ENCODE assay signal across 22 mouse cellular contexts in genomic region chr7:49273907-49274656, GRCm38 (mm10).
DNase-seq lines count a peak whose midpoint lies in the region; ATAC-seq and TF ChIP-seq lines count a peak whose summit lies in the region.
"Had no signal": no experiment of that assay in that cellular context is flagged by ENCODE, and none has a peak within 500 bp of the region (broad histone marks: within the 10 kb centered on the region; RNA-seq: fewer than 3 reads in every experiment).

No protein-coding gene starts in this region.

- H3K27me3 ChIP-seq in forebrain, embryonic 15.5 days: no peaks in the 10 kb centered on the region
- no peaks in the 10 kb centered on the region for H3K27me3 ChIP-seq in forebrain, embryonic 11.5 days (ENCODE audit: control insufficient read depth, insufficient read depth, low read length)
- H3K27me3 ChIP-seq in liver, embryonic 12.5 days (replicated peaks): peaks cover 9% of the 10 kb centered on the region; the same call in 1 of the 2 replicates

- H3K4me3 ChIP-seq in forebrain, embryonic 15.5 days: no peak overlapping the region
- no peak overlapping the region for H3K4me3 ChIP-seq in forebrain, embryonic 11.5 days (ENCODE audit: low read depth, low read length)
- no peak overlapping the region for H3K4me3 ChIP-seq in liver, embryonic 12.5 days
- H3K4me3 ChIP-seq in lung, adult 2 months (replicated peaks; ENCODE audit: extremely low read depth, low read depth, low read length): no peak overlapping the region
- H3K4me3 ChIP-seq: embryonic facial prominence, embryonic 12.5 days; midbrain, embryonic 12.5 days had no signal

- no peaks in the 10 kb centered on the region for H3K9me3 ChIP-seq in forebrain, embryonic 15.5 days
- H3K9me3 ChIP-seq in forebrain, embryonic 11.5 days (ENCODE audit: control insufficient read depth, low read length): no peaks in the 10 kb centered on the region
- H3K9me3 ChIP-seq in liver, embryonic 12.5 days (replicated peaks): no peaks in the 10 kb centered on the region
- H3K9me3 ChIP-seq: embryonic facial prominence, embryonic 12.5 days; midbrain, embryonic 12.5 days had no signal

- H3K4me2 ChIP-seq in forebrain, embryonic 15.5 days (replicated peaks): no peak overlapping the region
- H3K4me2 ChIP-seq in forebrain, embryonic 11.5 days (ENCODE audit: low read depth, low read length, severe bottlenecking): no peak overlapping the region
- H3K4me2 ChIP-seq in liver, embryonic 12.5 days: no peak overlapping the region
- H3K4me2 ChIP-seq: embryonic facial prominence, embryonic 12.5 days; midbrain, embryonic 12.5 days had no signal

- no peak for ATAC-seq in forebrain, embryonic 15.5 days (replicated peaks)
- ATAC-seq in forebrain, embryonic 11.5 days (replicated peaks; ENCODE audit: low FRiP score): no peak
- peak; percentile 64; the same call in 1 of the 2 replicates for ATAC-seq in liver, embryonic 12.5 days
- ATAC-seq in megakaryocyte progenitor cell, adult 5-6 weeks (replicated peaks; ENCODE audit: poor library complexity): peak; percentile 30
- ATAC-seq: forebrain, embryonic 16.5 days had no signal

- DNase-seq in forebrain, embryonic 11.5 days (ENCODE audit: low spot score): no peak
- DNase-seq in liver: no peak
- DNase-seq in brain, embryonic 14.5 days (ENCODE audit: low read depth): peak; percentile 33
- no peak for DNase-seq in lung, adult 2 months
- no peak for DNase-seq in thymus, postnatal 36 days
- DNase-seq: adrenal gland, postnatal 25 days; embryo, embryonic 11 days; heart, postnatal 14 days; kidney, adult 18-20 months; kidney, postnatal 36 days; layer of hippocampus, postnatal 36 days; lung, postnatal 4 days; retina, postnatal 1 day; right cerebral cortex, postnatal 14 days; thymus, postnatal 14 days had no signal

- no peak for TF ChIP-seq CTCF in brain, embryonic 14.5 days (IDR thresholded peaks at IDR 0.05; ENCODE audit: borderline replicate concordance, extremely low read depth, insufficient read depth, insufficient read length)
- no peak for TF ChIP-seq CTCF in lung, adult 2 months (IDR thresholded peaks at IDR 0.05; ENCODE audit: insufficient read depth, low read length)

- H3K4me1 ChIP-seq in forebrain, embryonic 15.5 days: peaks cover 40% of the 10 kb centered on the region
- 0 out of 2 replicates have a peak, but pooled peaks cover 2% of the 10 kb centered on the region for H3K4me1 ChIP-seq in forebrain, embryonic 11.5 days (replicated peaks; ENCODE audit: control insufficient read depth, insufficient read depth, low read length)
- H3K4me1 ChIP-seq in liver, embryonic 12.5 days: 0 out of 2 replicates have a peak, but pooled peaks cover 6% of the 10 kb centered on the region
- H3K4me1 ChIP-seq in lung, adult 2 months (ENCODE audit: control insufficient read depth, insufficient read depth, low read length): 0 out of 2 replicates have a peak, but pooled peaks cover 2% of the 10 kb centered on the region

- H3K9ac ChIP-seq in forebrain, embryonic 15.5 days (replicated peaks): no peak overlapping the region
- no peak overlapping the region for H3K9ac ChIP-seq in forebrain, embryonic 11.5 days (ENCODE audit: low read length)
- H3K9ac ChIP-seq in liver, embryonic 12.5 days: no peak overlapping the region
- H3K9ac ChIP-seq: embryonic facial prominence, embryonic 12.5 days; midbrain, embryonic 12.5 days had no signal

- no peaks in the 10 kb centered on the region for H3K36me3 ChIP-seq in forebrain, embryonic 15.5 days
- H3K36me3 ChIP-seq in forebrain, embryonic 11.5 days (ENCODE audit: control insufficient read depth, insufficient read depth, low read length): no peaks in the 10 kb centered on the region
- no peaks in the 10 kb centered on the region for H3K36me3 ChIP-seq in liver, embryonic 12.5 days
- H3K36me3 ChIP-seq: embryonic facial prominence, embryonic 12.5 days; G1E; midbrain, embryonic 12.5 days had no signal

- TF ChIP-seq POLR2A in brain, embryonic 14.5 days (IDR thresholded peaks at IDR 0.05; ENCODE audit: borderline replicate concordance, extremely low read depth, insufficient read depth, insufficient read length, poor library complexity, severe bottlenecking): no peak
- TF ChIP-seq POLR2A in lung, adult 2 months (IDR thresholded peaks at IDR 0.05; ENCODE audit: borderline replicate concordance, extremely low read depth, low read depth, low read length): no peak

- peak overlapping the region; percentile 15; the same call in 1 of the 2 replicates for H3K27ac ChIP-seq in forebrain, embryonic 15.5 days (replicated peaks)
- H3K27ac ChIP-seq in forebrain, embryonic 11.5 days (ENCODE audit: low read depth, low read length): no peak overlapping the region
- H3K27ac ChIP-seq in liver, embryonic 12.5 days: no peak overlapping the region
- H3K27ac ChIP-seq: embryonic facial prominence, embryonic 12.5 days; midbrain, embryonic 12.5 days had no signal

- 84% methylated on average over 13 of the region's 13 CpGs for WGBS in forebrain, embryonic 15.5 days
- WGBS in forebrain, embryonic 11.5 days: 90% methylated on average over 13 of the region's 13 CpGs
- 63% methylated on average over 13 of the region's 13 CpGs for WGBS in liver, embryonic 12.5 days (ENCODE audit: insufficient replicate concordance)
- WGBS in lung, adult 2 months: 86% methylated on average over 13 of the region's 13 CpGs

Comparison
In these comparisons a context has a peak if more than half of its experiments do, and no peak if none do; other contexts are left out.
1. ATAC-seq: peak in liver, embryonic 12.5 days (single experiment) and megakaryocyte progenitor cell, adult 5-6 weeks (single experiment); none in forebrain, embryonic 15.5 days (single experiment) and forebrain, embryonic 11.5 days (single experiment).